Mouse (Mus musculus) myocyte (in vitro differentiated cells): ENCODE measurements around the gene Sox1.

Experiments
- CEBPB ChIP-seq: IDR thresholded peaks from 2 replicates; pipeline ENCODE4 v1.6.1; 2011; ENCODE audit warnings: mild to moderate bottlenecking, moderate library complexity; ENCODE audit not compliant: poor library complexity, insufficient read depth, severe bottlenecking
- E2F4 ChIP-seq: IDR thresholded peaks from one replicate; pipeline ENCODE4 v1.6.1; 2011; ENCODE audit warnings: mild to moderate bottlenecking, control low read depth, moderate library complexity; ENCODE audit not compliant: insufficient read depth
- MAX ChIP-seq: IDR thresholded peaks from one replicate; pipeline ENCODE4 v1.6.1; 2011; ENCODE audit warnings: low read depth, mild to moderate bottlenecking, control low read depth
- MYOD1 ChIP-seq, 3 experiments: IDR thresholded peaks; one replicate each; pipeline ENCODE4 v1.6.1; 2011; ENCODE audit warnings: control low read depth in 2 of 3, low read depth in 2 of 3, mild to moderate bottlenecking in 2 of 3, moderate library complexity in 1 of 3; ENCODE audit not compliant: insufficient read length in 2 of 3, control insufficient read depth in 1 of 3
- MYOG ChIP-seq, 3 experiments: IDR thresholded peaks; one replicate each; pipeline ENCODE4 v1.6.1; 2011; ENCODE audit warnings: control low read depth in 2 of 3, low read depth in 2 of 3, mild to moderate bottlenecking in 2 of 3; ENCODE audit not compliant: insufficient read length in 2 of 3, control insufficient read depth in 1 of 3, insufficient read depth in 1 of 3
- POLR2A ChIP-seq: IDR thresholded peaks from one replicate; pipeline ENCODE4 v1.6.1; 2011; ENCODE audit warnings: low read depth, mild to moderate bottlenecking, control low read depth, moderate library complexity; ENCODE audit not compliant: insufficient read length
- TCF12 ChIP-seq: IDR thresholded peaks from one replicate; pipeline ENCODE4 v1.6.1; 2011; ENCODE audit warnings: mild to moderate bottlenecking, control low read depth; ENCODE audit not compliant: poor library complexity, insufficient read depth, severe bottlenecking
- TCF3 ChIP-seq: IDR thresholded peaks from one replicate; pipeline ENCODE4 v1.6.1; 2011; ENCODE audit warnings: low read depth, control low read depth; ENCODE audit not compliant: insufficient read length

GRCm38 (mm10) chr8:12351121-12351520 lies 44.0 kb upstream of the Sox1 start:
- TF ChIP-seq E2F4 (no peak), POLR2A (no peak), MYOD1 (IDR thresholded peaks at IDR 0.05; ENCODE audit: control insufficient read depth in 1 of 3, insufficient read length in 2 of 3, low read depth in 2 of 3) (no peak), TCF3 (no peak), MYOG (IDR thresholded peaks at IDR 0.05; ENCODE audit: control insufficient read depth in 1 of 3, insufficient read depth in 1 of 3, insufficient read length in 2 of 3, low read depth in 2 of 3) (no peak), MAX (no peak), TCF12 (no peak), CEBPB (no peak)
